In genomic region chr6:12628637-12629246, GRCm38 (mm10) we compare ENCODE assay signal across 22 mouse cellular contexts.
DNase-seq lines count a peak whose midpoint lies in the region; ATAC-seq and TF ChIP-seq lines count a peak whose summit lies in the region.
"Had no signal": no experiment of that assay in that cellular context is flagged by ENCODE, and none has a peak within 500 bp of the region (broad histone marks: within the 10 kb centered on the region; RNA-seq: fewer than 3 reads in every experiment).

No protein-coding gene starts in this region.

- no peaks in the 10 kb centered on the region for H3K9me3 ChIP-seq in hindbrain, embryonic 16.5 days (ENCODE audit: control insufficient read depth, low read length)
- H3K9me3 ChIP-seq: embryonic facial prominence, embryonic 13.5 days; heart, embryonic 10.5 days; intestine, embryonic 15.5 days; midbrain, embryonic 13.5 days had no signal

- WGBS in hindbrain, embryonic 16.5 days: 61% methylated on average over 11 of the region's 11 CpGs

- peak; percentile 80 for ATAC-seq in hindbrain, embryonic 16.5 days
- ATAC-seq: forebrain, embryonic 14.5 days; intestine, embryonic 15.5 days; liver, postnatal 0 days; midbrain, embryonic 13.5 days; Patski had no signal

- no peaks in the 10 kb centered on the region for H3K27me3 ChIP-seq in hindbrain, embryonic 16.5 days (replicated peaks; ENCODE audit: control insufficient read depth, insufficient read depth, low read length)
- H3K27me3 ChIP-seq: embryonic facial prominence, embryonic 13.5 days; intestine, embryonic 15.5 days; midbrain, embryonic 13.5 days; Patski had no signal

- H3K4me2 ChIP-seq in hindbrain, embryonic 16.5 days (ENCODE audit: low read length): no peak overlapping the region
- H3K4me2 ChIP-seq: embryonic facial prominence, embryonic 13.5 days; intestine, embryonic 15.5 days; midbrain, embryonic 13.5 days had no signal

- no peak for TF ChIP-seq POLR2A in brain, embryonic 14.5 days (IDR thresholded peaks at IDR 0.05; ENCODE audit: borderline replicate concordance, extremely low read depth, insufficient read depth, insufficient read length, poor library complexity, severe bottlenecking)

- peak; percentile 8 to 20 for DNase-seq in layer of hippocampus, postnatal 14 days (ENCODE audit: low spot score in 2 of 2)
- DNase-seq in layer of hippocampus, adult 9-10 months (ENCODE audit: low spot score): no peak
- peak; percentile 22 for DNase-seq in brain, embryonic 14.5 days (ENCODE audit: low read depth)
- peak; percentile 29 for DNase-seq in retina, postnatal 1 day
- no peak for DNase-seq in cerebellum, postnatal 36 days
- DNase-seq in adrenal gland, adult 2 months: no peak
- DNase-seq: cerebellum, adult 9-10 months; heart, postnatal 4 days; kidney, adult 8-10 months; kidney, postnatal 10 days; layer of hippocampus, postnatal 36 days; liver, postnatal 0 days; lung, postnatal 10 days; right cerebral cortex, postnatal 25 days; spleen, adult 18-20 months had no signal

- H3K4me3 ChIP-seq in hindbrain, embryonic 16.5 days (ENCODE audit: low read length): no peak overlapping the region
- H3K4me3 ChIP-seq: embryonic facial prominence, embryonic 13.5 days; heart, embryonic 10.5 days; intestine, embryonic 15.5 days; midbrain, embryonic 13.5 days had no signal

- no peak overlapping the region for H3K9ac ChIP-seq in hindbrain, embryonic 16.5 days (ENCODE audit: low read depth, low read length)
- H3K9ac ChIP-seq: embryonic facial prominence, embryonic 13.5 days; intestine, embryonic 15.5 days; liver, postnatal 0 days; midbrain, embryonic 13.5 days had no signal

- no peak overlapping the region for H3K27ac ChIP-seq in hindbrain, embryonic 16.5 days (ENCODE audit: low read depth, low read length)
- H3K27ac ChIP-seq: embryonic facial prominence, embryonic 13.5 days; heart, embryonic 10.5 days; intestine, embryonic 15.5 days; midbrain, embryonic 13.5 days had no signal

- TF ChIP-seq CTCF in brain, embryonic 14.5 days (IDR thresholded peaks at IDR 0.05; ENCODE audit: borderline replicate concordance, extremely low read depth, insufficient read depth, insufficient read length): no peak

- no peaks in the 10 kb centered on the region for H3K4me1 ChIP-seq in hindbrain, embryonic 16.5 days (ENCODE audit: control insufficient read depth, insufficient read depth, low read depth, low read length)
- H3K4me1 ChIP-seq: embryonic facial prominence, embryonic 13.5 days; heart, embryonic 10.5 days; intestine, embryonic 15.5 days; midbrain, embryonic 13.5 days had no signal

- no peaks in the 10 kb centered on the region for H3K36me3 ChIP-seq in hindbrain, embryonic 16.5 days (ENCODE audit: control insufficient read depth, insufficient read depth, low read length)
- H3K36me3 ChIP-seq: embryonic facial prominence, embryonic 13.5 days; heart, embryonic 10.5 days; intestine, embryonic 15.5 days; midbrain, embryonic 13.5 days had no signal

Comparison
In these comparisons a context has a peak if more than half of its experiments do, and no peak if none do; other contexts are left out.
1. DNase-seq: peak in layer of hippocampus, postnatal 14 days (2 of 2), brain, embryonic 14.5 days (single experiment) and retina, postnatal 1 day (single experiment); none in layer of hippocampus, adult 9-10 months (single experiment), cerebellum, postnatal 36 days (0 of 2) and adrenal gland, adult 2 months (single experiment).